Mouse (Mus musculus) liver, embryonic 14.5 days (tissue): ENCODE results near the gene Fbxo6. TPM values are rescaled to one million over a fixed set of nuclear protein-coding genes. Genes with fewer than 3 reads are reported as not detected.

Experiments used
- ATAC-seq: fragments of 200-750 bp; cut with Nextera tagmentation; 2 replicates; pipeline ENCODE4 v1.8.0; 2017; ENCODE audit warnings: moderate number of reproducible peaks, mild to moderate bottlenecking, moderate library complexity; ENCODE audit not compliant: insufficient read depth
- DNase-seq, 3 experiments: peaks; one replicate each; pipeline ENCODE4 v3.0.0-alpha.2; 2012 to 2013; ENCODE audit warnings: low read depth in 3 of 3, low spot score in 3 of 3
- H3K27ac ChIP-seq: fragments of 300-500 bp; sonication (generic); 2 replicates; pipeline ENCODE4 v1.5.1; 2014; ENCODE audit warnings: moderate library complexity, mild to moderate bottlenecking, control low read depth, inconsistent platforms
- H3K27me3 ChIP-seq: fragments of 300-500 bp; sonication (generic); 2 replicates; pipeline ENCODE4 v1.6.1; 2014; ENCODE audit warnings: mild to moderate bottlenecking, low read length, moderate library complexity; ENCODE audit not compliant: control insufficient read depth, insufficient read depth
- H3K36me3 ChIP-seq: fragments of 300-500 bp; sonication (generic); replicated peaks from 2 replicates; pipeline ENCODE4 v1.6.1; 2014; ENCODE audit warnings: low read depth; ENCODE audit not compliant: control insufficient read depth, insufficient read depth
- H3K4me1 ChIP-seq, 2 experiments: fragments of 200-500 bp in 1 of 2; fragments of 300-500 bp in 1 of 2; sonication (generic) in 1 of 2; replicated peaks; 2 replicates each; pipeline ENCODE4 v1.6.1; 2012 to 2014; ENCODE audit warnings: antibody characterized with exemption in 1 of 2, inconsistent platforms in 1 of 2, low read length in 1 of 2; ENCODE audit not compliant: control insufficient read depth in 2 of 2, insufficient read depth in 2 of 2
- H3K4me2 ChIP-seq: fragments of 300-500 bp; sonication (generic); 2 replicates; pipeline ENCODE4 v1.6.1; 2014; ENCODE audit warnings: low read depth, mild to moderate bottlenecking, control low read depth, moderate library complexity
- H3K4me3 ChIP-seq, 2 experiments: fragments of 200-500 bp in 1 of 2; fragments of 300-500 bp in 1 of 2; sonication (generic) in 1 of 2; 2 replicates each; pipeline ENCODE4 v1.5.1; 2012 to 2014; ENCODE audit warnings: low read depth in 2 of 2, low read length in 2 of 2, mild to moderate bottlenecking in 2 of 2, control low read depth in 1 of 2, inconsistent platforms in 1 of 2, moderate library complexity in 1 of 2; ENCODE audit not compliant: insufficient read depth in 1 of 2
- H3K9ac ChIP-seq: fragments of 300-500 bp; sonication (generic); replicated peaks from 2 replicates; pipeline ENCODE4 v1.6.1; 2014; ENCODE audit warnings: mild to moderate bottlenecking, control low read depth, moderate library complexity
- H3K9me3 ChIP-seq: fragments of 300-500 bp; sonication (generic); 2 replicates; pipeline ENCODE4 v1.6.1; 2016; ENCODE audit warnings: low read length, mixed read lengths; ENCODE audit not compliant: control insufficient read depth
- CTCF ChIP-seq: IDR thresholded peaks from 2 replicates; pipeline ENCODE4 v1.5.1; 2016; ENCODE audit warnings: antibody characterized with exemption, low read depth, control low read depth
- EP300 ChIP-seq: IDR thresholded peaks from 2 replicates; pipeline ENCODE4 v1.6.1; 2016; ENCODE audit warnings: antibody characterized with exemption, low read depth
- WGBS: fragments of 180-500 bp; shearing (Covaris S2); extraction: QIAGEN DNeasy Blood & Tissue Kit; methylation state at CpG from one replicate; pipeline ENCODE4 v1.1.7; 2014; ENCODE audit not compliant: insufficient replicate concordance; 5-methylcytosine and 5-hydroxymethylcytosine counted together
- polyA plus RNA-seq, 2 experiments: library from polyadenylated mRNA; depleted of rRNA in 1 of 2; stranded (reverse) in 1 of 2; unstranded in 1 of 2; fragments of >200 nt; fragmentation: Nextera tagmentation in 1 of 2; extraction: Ambion mirVana in 1 of 2; gene quantifications; 2 replicates each; pipeline versions ENCODE4 v1.2.1 to v1.2.3; 2012 to 2014

Fbxo6 gene
- polyA plus RNA-seq, 2 experiments: 7.5 to 15.1 TPM

GRCm38 (mm10) chr4:148174495-148174862 is 22.5 kb upstream of the Fbxo6 start:
- no peak overlapping the region for H3K9ac ChIP-seq
- ATAC-seq (no peak), DNase-seq (no peak)
- H3K27ac ChIP-seq: no peak overlapping the region
- H3K9me3 ChIP-seq: no peaks in the 10 kb centered on the region
- no peaks in the 10 kb centered on the region for H3K4me1 ChIP-seq
- H3K4me2 ChIP-seq: no peak overlapping the region
- no peak overlapping the region for H3K4me3 ChIP-seq
- WGBS: 17% methylated on average over 12 of the region's 12 CpGs
- TF ChIP-seq EP300 (no peak), CTCF (no peak)
- H3K36me3 ChIP-seq: no peaks in the 10 kb centered on the region
- peaks cover 48% of the 10 kb centered on the region for H3K27me3 ChIP-seq

DNA sequence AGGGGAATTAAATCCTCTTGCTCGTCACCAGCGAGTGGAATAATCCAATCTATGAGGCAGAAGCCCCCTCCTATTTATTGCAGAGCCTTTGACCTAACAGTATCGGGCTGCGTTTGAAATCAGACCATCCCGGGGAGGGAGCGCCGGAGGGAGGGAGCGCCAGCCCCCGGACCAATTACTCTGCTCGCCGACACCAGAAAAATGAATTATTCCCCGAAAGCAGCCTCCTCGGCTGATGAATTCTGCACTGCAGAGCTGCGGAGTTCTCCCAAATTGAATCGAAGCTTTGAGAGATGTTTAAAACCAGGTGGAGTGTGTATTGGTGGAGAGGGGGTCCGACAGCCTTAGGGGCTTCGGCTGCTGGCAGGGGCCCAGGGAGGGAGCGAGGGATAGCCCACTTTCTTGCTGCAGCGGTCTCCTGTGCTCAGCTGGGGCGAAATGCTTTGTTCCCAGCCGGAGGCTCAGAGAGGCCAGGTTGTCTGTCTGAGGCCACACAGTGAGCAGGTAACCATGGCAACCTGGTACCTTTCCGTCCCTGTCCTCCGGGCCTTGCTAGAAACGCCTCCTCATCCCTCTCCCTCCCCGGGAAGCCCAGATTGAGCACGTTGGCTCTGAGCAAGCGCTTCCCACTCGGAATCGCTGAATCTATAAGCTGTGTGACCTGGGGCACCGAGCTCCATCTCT is 22.0 kb upstream of the Fbxo6 start:
- H3K9me3 ChIP-seq: no peaks in the 10 kb centered on the region
- TF ChIP-seq EP300 (no peak), CTCF (no peak)
- no peak for ATAC-seq
- H3K9ac ChIP-seq: no peak overlapping the region
- H3K4me2 ChIP-seq: no peak overlapping the region
- DNase-seq: no peak
- no peak overlapping the region for H3K4me3 ChIP-seq
- no peak overlapping the region for H3K27ac ChIP-seq
- peaks cover 51% of the 10 kb centered on the region for H3K27me3 ChIP-seq
- no peaks in the 10 kb centered on the region for H3K36me3 ChIP-seq
- WGBS: 7% methylated on average over 30 of the region's 30 CpGs
- no peaks in the 10 kb centered on the region for H3K4me1 ChIP-seq

DNA sequence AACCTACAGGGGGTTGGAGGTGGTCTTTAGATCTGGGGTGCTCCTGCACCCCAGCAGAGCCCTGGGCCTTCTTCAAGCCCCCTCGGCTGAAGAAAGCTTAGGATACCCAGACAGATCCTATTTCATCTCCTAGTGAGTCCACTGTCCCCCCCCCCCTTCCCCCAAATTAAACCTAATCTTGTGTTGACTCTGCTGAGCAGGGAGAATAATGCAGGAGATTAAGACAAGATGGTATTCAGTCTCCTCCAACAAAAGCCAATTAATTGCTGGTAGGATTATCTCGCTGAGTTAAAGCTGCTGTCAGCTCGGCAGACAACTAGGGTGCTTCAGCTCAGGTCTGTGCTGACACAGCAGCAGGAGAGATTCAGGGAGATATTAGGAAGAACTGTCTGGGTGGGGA is 19.3 kb upstream of the Fbxo6 start:
- DNase-seq: no peak
- TF ChIP-seq CTCF (no peak), EP300 (no peak)
- Histone ChIP-seq H3K4me1 (no peaks in the 10 kb centered on the region), H3K27ac (no peak overlapping the region), H3K9me3 (no peaks in the 10 kb centered on the region), H3K36me3 (no peaks in the 10 kb centered on the region), H3K4me3 (no peak overlapping the region), H3K9ac (no peak overlapping the region), H3K27me3 (peaks cover 55% of the 10 kb centered on the region), H3K4me2 (no peak overlapping the region)
- ATAC-seq: no peak
- 34% methylated on average over 3 of the region's 3 CpGs for WGBS

DNA sequence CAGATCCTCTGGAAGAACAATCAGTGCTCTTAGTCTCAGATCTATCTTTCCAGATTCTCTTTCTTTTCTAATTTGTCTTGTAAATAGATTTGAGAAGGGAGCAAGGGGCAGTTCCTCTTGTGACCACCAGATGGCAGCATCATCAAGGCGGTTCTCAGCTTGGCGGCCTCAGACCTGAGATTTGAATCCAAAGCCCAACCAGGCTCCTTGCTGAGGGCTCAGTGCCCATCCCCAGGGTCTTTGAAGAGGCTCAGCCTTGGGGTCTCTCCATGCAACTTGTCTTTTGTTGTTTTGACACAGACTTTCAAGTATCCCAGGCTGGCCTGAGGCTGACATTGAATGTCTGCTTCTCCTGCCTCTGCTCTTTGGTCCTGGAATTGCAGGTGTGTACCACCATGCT is 18.9 kb upstream of the Fbxo6 start:
- no peaks in the 10 kb centered on the region for H3K9me3 ChIP-seq
- WGBS: 0% methylated on average over 2 of the region's 2 CpGs
- DNase-seq (no peak), ATAC-seq (no peak)
- H3K36me3 ChIP-seq: no peaks in the 10 kb centered on the region
- H3K27me3 ChIP-seq: peaks cover 56% of the 10 kb centered on the region
- no peaks in the 10 kb centered on the region for H3K4me1 ChIP-seq
- no peak overlapping the region for H3K27ac ChIP-seq
- no peak overlapping the region for H3K9ac ChIP-seq
- no peak overlapping the region for H3K4me3 ChIP-seq
- H3K4me2 ChIP-seq: no peak overlapping the region
- TF ChIP-seq CTCF: peak; percentile 97
- TF ChIP-seq EP300: no peak

DNA sequence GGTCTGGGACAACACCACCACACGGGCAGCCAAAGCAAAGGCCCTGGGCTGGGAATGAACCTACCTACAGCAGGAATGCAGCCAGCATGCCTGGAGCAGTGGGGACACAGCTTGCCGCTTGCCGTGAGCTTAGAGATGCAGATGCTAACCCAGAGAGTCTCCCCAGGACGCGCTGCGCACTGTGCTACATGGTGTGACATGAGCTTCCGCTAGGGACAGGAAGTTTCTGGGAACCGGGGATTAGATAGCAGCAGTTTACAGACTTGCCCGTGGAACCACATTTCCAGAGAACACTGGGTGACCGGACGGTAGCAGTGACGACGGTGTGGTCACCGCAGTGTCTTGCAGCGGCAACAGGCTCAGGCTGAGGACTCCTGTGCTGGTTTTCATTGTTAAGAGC is 17.6 kb upstream of the Fbxo6 start:
- Histone ChIP-seq H3K27ac (no peak overlapping the region), H3K9me3 (no peaks in the 10 kb centered on the region), H3K4me2 (no peak overlapping the region), H3K4me3 (no peak overlapping the region), H3K9ac (no peak overlapping the region), H3K4me1 (no peaks in the 10 kb centered on the region), H3K27me3 (peaks cover 59% of the 10 kb centered on the region), H3K36me3 (no peaks in the 10 kb centered on the region)
- no peak for TF ChIP-seq EP300
- peak; percentile 11; the same call in 1 of the 2 replicates for TF ChIP-seq CTCF
- DNase-seq (no peak), ATAC-seq (no peak)
- WGBS: 8% methylated on average over 15 of the region's 15 CpGs
